In the genomic region with DNA sequence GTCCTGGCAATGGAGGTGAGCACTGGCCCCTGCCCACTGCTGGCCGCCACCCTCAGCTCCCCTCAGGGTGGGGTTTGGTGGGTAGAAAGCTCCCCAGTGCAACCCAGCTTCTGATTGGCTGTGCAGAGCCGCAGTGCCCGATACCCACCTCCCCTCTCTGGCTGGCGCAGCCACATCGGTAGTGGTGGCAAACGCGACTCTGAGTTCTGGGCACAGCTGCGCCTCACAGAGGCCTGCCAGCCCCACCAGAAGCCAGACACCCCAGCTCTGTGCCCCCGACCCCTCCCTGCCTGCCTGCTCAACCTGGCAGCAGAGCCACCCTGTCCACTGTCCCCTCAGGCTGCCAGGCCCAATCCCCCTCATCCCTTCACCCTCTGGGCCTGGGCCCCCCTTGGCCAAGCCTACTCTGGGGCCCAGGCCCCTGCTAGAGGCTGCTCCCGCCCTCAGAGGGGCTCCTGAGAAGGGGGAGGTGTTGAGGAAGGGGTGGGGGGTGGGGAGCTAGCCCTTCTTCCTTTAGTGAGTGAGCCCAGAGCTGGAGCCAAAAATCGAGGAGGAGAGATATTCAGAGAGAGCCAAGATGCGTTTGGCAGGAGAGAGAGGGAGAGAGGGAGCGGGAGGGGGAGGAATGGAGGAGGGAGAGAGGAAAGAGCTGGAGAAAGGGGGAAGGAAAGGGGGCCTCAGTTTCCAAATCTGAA, we compare ENCODE assay signal across 9 mouse cellular contexts. TPM values are rescaled to one million over a fixed set of nuclear protein-coding genes. Genes with fewer than 3 reads are reported as not detected.
DNase-seq lines count a peak whose midpoint lies in the region; ATAC-seq and TF ChIP-seq lines count a peak whose summit lies in the region.
"Had no signal": no experiment of that assay in that cellular context is flagged by ENCODE, and none has a peak within 500 bp of the region (broad histone marks: within the 10 kb centered on the region; RNA-seq: fewer than 3 reads in every experiment).

No protein-coding gene starts in this region.

- no peak overlapping the region for H3K9ac ChIP-seq in kidney, embryonic 14.5 days (ENCODE audit: low read depth, low read length)
- peak overlapping the region; percentile 38 for H3K9ac ChIP-seq in forebrain, embryonic 15.5 days (replicated peaks)
- no peak overlapping the region for H3K9ac ChIP-seq in intestine, embryonic 15.5 days
- H3K9ac ChIP-seq: liver, embryonic 15.5 days had no signal

- no peak for TF ChIP-seq CTCF in brain, embryonic 14.5 days (IDR thresholded peaks at IDR 0.05; ENCODE audit: borderline replicate concordance, extremely low read depth, insufficient read depth, insufficient read length)

- no peak for DNase-seq in kidney, postnatal 14 days
- peak; percentile 97 for DNase-seq in brain, embryonic 14.5 days (ENCODE audit: low read depth)
- peak; percentile 75 for DNase-seq in right cerebral cortex, postnatal 25 days
- DNase-seq in urinary bladder, adult 18-20 months (ENCODE audit: low spot score in 2 of 2) = no peak

- TF ChIP-seq POLR2A in brain, embryonic 14.5 days (IDR thresholded peaks at IDR 0.05; ENCODE audit: borderline replicate concordance, extremely low read depth, insufficient read depth, insufficient read length, poor library complexity, severe bottlenecking) = no peak

- H3K27me3 ChIP-seq in kidney, embryonic 14.5 days (ENCODE audit: control insufficient read depth, insufficient read depth, low read length) = peaks cover 90% of the 10 kb centered on the region
- H3K27me3 ChIP-seq in forebrain, embryonic 15.5 days = no peaks in the 10 kb centered on the region
- peaks cover 76% of the 10 kb centered on the region for H3K27me3 ChIP-seq in intestine, embryonic 15.5 days (replicated peaks)

- H3K4me2 ChIP-seq in kidney, embryonic 14.5 days (replicated peaks; ENCODE audit: low read depth, low read length) = no peak overlapping the region
- H3K4me2 ChIP-seq in forebrain, embryonic 15.5 days (replicated peaks) = peak overlapping the region; percentile 37
- H3K4me2 ChIP-seq in intestine, embryonic 15.5 days (replicated peaks) = peak overlapping the region; percentile 36
- H3K4me2 ChIP-seq: liver, embryonic 15.5 days had no signal

- 61% methylated on average over 13 of the region's 13 CpGs for WGBS in kidney, embryonic 14.5 days
- 28% methylated on average over 13 of the region's 13 CpGs for WGBS in forebrain, embryonic 15.5 days
- 59% methylated on average over 13 of the region's 13 CpGs for WGBS in intestine, embryonic 15.5 days

- ATAC-seq in kidney, embryonic 14.5 days (ENCODE audit: low FRiP score, low TSS enrichment) = peak; percentile 43; the same call in 1 of the 2 replicates
- peak; percentile 86 for ATAC-seq in forebrain, embryonic 15.5 days (replicated peaks)
- peak; percentile 74 for ATAC-seq in intestine, embryonic 15.5 days
- no peak for ATAC-seq in monocyte, adult 5-6 weeks (replicated peaks; ENCODE audit: insufficient number of reproducible peaks, low FRiP score, low TSS enrichment, poor library complexity, severe bottlenecking)

- 0 out of 2 replicates have a peak, but pooled peaks cover 3% of the 10 kb centered on the region for H3K4me1 ChIP-seq in kidney, embryonic 14.5 days (ENCODE audit: control insufficient read depth, insufficient read depth, low read length)
- peaks cover 99% of the 10 kb centered on the region for H3K4me1 ChIP-seq in forebrain, embryonic 15.5 days
- H3K4me1 ChIP-seq in intestine, embryonic 15.5 days (replicated peaks) = peaks cover 27% of the 10 kb centered on the region

- H3K36me3 ChIP-seq in kidney, embryonic 14.5 days (ENCODE audit: control insufficient read depth, insufficient read depth, low read length) = no peaks in the 10 kb centered on the region
- H3K36me3 ChIP-seq in forebrain, embryonic 15.5 days = no peaks in the 10 kb centered on the region
- H3K36me3 ChIP-seq in intestine, embryonic 15.5 days = peaks cover 3% of the 10 kb centered on the region; the same call in 1 of the 2 replicates
- H3K36me3 ChIP-seq: liver, embryonic 15.5 days had no signal

- H3K4me3 ChIP-seq in kidney, embryonic 14.5 days (ENCODE audit: low read length) = no peak overlapping the region
- peak overlapping the region; percentile 11; the same call in 1 of the 2 replicates for H3K4me3 ChIP-seq in forebrain, embryonic 15.5 days
- H3K4me3 ChIP-seq in intestine, embryonic 15.5 days (replicated peaks) = no peak overlapping the region
- H3K4me3 ChIP-seq: liver, embryonic 15.5 days had no signal

- no peak overlapping the region for H3K27ac ChIP-seq in kidney, embryonic 14.5 days (ENCODE audit: low read depth, low read length)
- H3K27ac ChIP-seq in forebrain, embryonic 15.5 days (replicated peaks) = peak overlapping the region; percentile 97
- peak overlapping the region; percentile 67; the same call in 1 of the 2 replicates for H3K27ac ChIP-seq in intestine, embryonic 15.5 days
- H3K27ac ChIP-seq: liver, embryonic 15.5 days had no signal

- H3K9me3 ChIP-seq in kidney, embryonic 14.5 days (ENCODE audit: control insufficient read depth, low read length) = no peaks in the 10 kb centered on the region
- no peaks in the 10 kb centered on the region for H3K9me3 ChIP-seq in forebrain, embryonic 15.5 days
- H3K9me3 ChIP-seq in intestine, embryonic 15.5 days = no peaks in the 10 kb centered on the region
- H3K9me3 ChIP-seq: liver, embryonic 15.5 days had no signal

RNA-seq across cellular contexts. Expression of a gene that starts 6.2 kb away (rescaled TPM):
- 9.4 and 10.9 TPM in 2 replicates for polyA plus RNA-seq in kidney, embryonic 14.5 days (2014; fragmentation: Nextera tagmentation; extraction: Ambion mirVana)
- 34.0 and 46.8 TPM in 2 replicates for polyA plus RNA-seq in brain, embryonic 14.5 days (2012; rRNA removed)
- polyA plus RNA-seq in forebrain, embryonic 15.5 days (2015; fragmentation: Nextera tagmentation; extraction: Ambion mirVana) = 413 and 445 TPM in 2 replicates
- polyA plus RNA-seq in intestine, embryonic 15.5 days (2015; fragmentation: Nextera tagmentation; extraction: Ambion mirVana) = 14.2 and 14.8 TPM in 2 replicates
- 8.1 to 16.7 TPM (median 9.9 TPM) in 3 replicates for total RNA-seq in monocyte, adult 5-6 weeks (2017)

RNA-seq across cellular contexts. Expression of a gene that starts 28.7 kb away (rescaled TPM):
- polyA plus RNA-seq in kidney, embryonic 14.5 days (2014; fragmentation: Nextera tagmentation; extraction: Ambion mirVana) = 5.9 and 6.0 TPM in 2 replicates
- polyA plus RNA-seq in brain, embryonic 14.5 days (2012; rRNA removed) = 8.0 and 8.9 TPM in 2 replicates
- 8.1 and 8.9 TPM in 2 replicates for polyA plus RNA-seq in forebrain, embryonic 15.5 days (2015; fragmentation: Nextera tagmentation; extraction: Ambion mirVana)
- 4.5 and 5.3 TPM in 2 replicates for polyA plus RNA-seq in intestine, embryonic 15.5 days (2015; fragmentation: Nextera tagmentation; extraction: Ambion mirVana)
- 3.6 to 4.0 TPM (median 3.8 TPM) in 3 replicates for total RNA-seq in monocyte, adult 5-6 weeks (2017)

RNA-seq across cellular contexts. Expression of a gene that starts 37.4 kb away (rescaled TPM):
- 49.2 and 54.2 TPM in 2 replicates for polyA plus RNA-seq in kidney, embryonic 14.5 days (2014; fragmentation: Nextera tagmentation; extraction: Ambion mirVana)
- polyA plus RNA-seq in brain, embryonic 14.5 days (2012; rRNA removed) = 30.1 and 39.2 TPM in 2 replicates
- 36.3 and 39.9 TPM in 2 replicates for polyA plus RNA-seq in forebrain, embryonic 15.5 days (2015; fragmentation: Nextera tagmentation; extraction: Ambion mirVana)
- 61.7 and 62.6 TPM in 2 replicates for polyA plus RNA-seq in intestine, embryonic 15.5 days (2015; fragmentation: Nextera tagmentation; extraction: Ambion mirVana)
- total RNA-seq in monocyte, adult 5-6 weeks (2017) = 10.0 to 12.8 TPM (median 11.2 TPM) in 3 replicates

RNA-seq across cellular contexts. Expression of a gene that starts 46.5 kb away (rescaled TPM):
- 124 and 125 TPM in 2 replicates for polyA plus RNA-seq in kidney, embryonic 14.5 days (2014; fragmentation: Nextera tagmentation; extraction: Ambion mirVana)
- 63.7 and 66.0 TPM in 2 replicates for polyA plus RNA-seq in brain, embryonic 14.5 days (2012; rRNA removed)
- 82.1 and 85.1 TPM in 2 replicates for polyA plus RNA-seq in forebrain, embryonic 15.5 days (2015; fragmentation: Nextera tagmentation; extraction: Ambion mirVana)
- polyA plus RNA-seq in intestine, embryonic 15.5 days (2015; fragmentation: Nextera tagmentation; extraction: Ambion mirVana) = 102 and 106 TPM in 2 replicates
- 31.6 to 37.2 TPM (median 34.2 TPM) in 3 replicates for total RNA-seq in monocyte, adult 5-6 weeks (2017)

RNA-seq across cellular contexts. Expression of a gene that starts 52.8 kb away (rescaled TPM):
- 758 and 944 TPM in 2 replicates for polyA plus RNA-seq in kidney, embryonic 14.5 days (2014; fragmentation: Nextera tagmentation; extraction: Ambion mirVana)
- polyA plus RNA-seq in brain, embryonic 14.5 days (2012; rRNA removed) = 374 and 466 TPM in 2 replicates
- polyA plus RNA-seq in forebrain, embryonic 15.5 days (2015; fragmentation: Nextera tagmentation; extraction: Ambion mirVana) = 559 and 575 TPM in 2 replicates
- polyA plus RNA-seq in intestine, embryonic 15.5 days (2015; fragmentation: Nextera tagmentation; extraction: Ambion mirVana) = 1,038 and 1,157 TPM in 2 replicates
- total RNA-seq in monocyte, adult 5-6 weeks (2017) = 1,036 to 1,300 TPM (median 1,079 TPM) in 3 replicates

Comparison
In these comparisons a context has a peak if more than half of its experiments do, and no peak if none do; other contexts are left out.
1. DNase-seq: peak in brain, embryonic 14.5 days (single experiment) and right cerebral cortex, postnatal 25 days (single experiment); none in kidney, postnatal 14 days (single experiment) and urinary bladder, adult 18-20 months (0 of 2).